Mouse (Mus musculus) myocyte (in vitro differentiated cells): ENCODE data around the gene Plxnd1.

ENCODE experiments used
- CEBPB ChIP-seq: IDR thresholded peaks from 2 replicates; pipeline ENCODE4 v1.6.1; 2011; ENCODE audit warnings: mild to moderate bottlenecking, moderate library complexity; ENCODE audit not compliant: poor library complexity, insufficient read depth, severe bottlenecking
- MAX ChIP-seq: IDR thresholded peaks from one replicate; pipeline ENCODE4 v1.6.1; 2011; ENCODE audit warnings: low read depth, mild to moderate bottlenecking, control low read depth
- MYOD1 ChIP-seq, 3 experiments: IDR thresholded peaks; one replicate each; pipeline ENCODE4 v1.6.1; 2011; ENCODE audit warnings: control low read depth in 2 of 3, low read depth in 2 of 3, mild to moderate bottlenecking in 2 of 3, moderate library complexity in 1 of 3; ENCODE audit not compliant: insufficient read length in 2 of 3, control insufficient read depth in 1 of 3
- POLR2A ChIP-seq: IDR thresholded peaks from one replicate; pipeline ENCODE4 v1.6.1; 2011; ENCODE audit warnings: low read depth, mild to moderate bottlenecking, control low read depth, moderate library complexity; ENCODE audit not compliant: insufficient read length
- POLR2AphosphoS2 ChIP-seq: IDR thresholded peaks from one replicate; pipeline ENCODE4 v1.6.1; 2011; ENCODE audit warnings: low read depth, control low read depth; ENCODE audit not compliant: insufficient read length
- TCF12 ChIP-seq: IDR thresholded peaks from one replicate; pipeline ENCODE4 v1.6.1; 2011; ENCODE audit warnings: mild to moderate bottlenecking, control low read depth; ENCODE audit not compliant: poor library complexity, insufficient read depth, severe bottlenecking
- USF1 ChIP-seq: IDR thresholded peaks from one replicate; pipeline ENCODE4 v1.6.1; 2011; ENCODE audit warnings: low read depth, mild to moderate bottlenecking, control low read depth, moderate library complexity

GRCm38 (mm10) chr6:115962439-115963085, 32.2 kb downstream of the Plxnd1 start:
- TF ChIP-seq USF1 (no peak), MAX (no peak), POLR2A (no peak), CEBPB (no peak), MYOD1 (IDR thresholded peaks at IDR 0.05; ENCODE audit: control insufficient read depth in 1 of 3, insufficient read length in 2 of 3, low read depth in 2 of 3) (no peak), POLR2AphosphoS2 (no peak), TCF12 (no peak)
